Mouse (Mus musculus) testis, adult 2 months (tissue): ENCODE data around the gene Zfyve19.

Source experiments
- CTCF ChIP-seq: fragments of 200-500 bp; IDR thresholded peaks from 2 replicates; pipeline ENCODE4 v1.5.1; 2012; ENCODE audit warnings: low read depth, mild to moderate bottlenecking, inconsistent platforms, low read length, moderate library complexity; ENCODE audit not compliant: control insufficient read depth, insufficient read depth, insufficient replicate concordance
- POLR2A ChIP-seq: fragments of 200-500 bp; IDR thresholded peaks from 2 replicates; pipeline ENCODE4 v1.6.1; 2012; ENCODE audit warnings: low read depth, mild to moderate bottlenecking, inconsistent platforms, low read length, moderate library complexity; ENCODE audit not compliant: control insufficient read depth

- TF ChIP-seq CTCF: no peak
- no peak for TF ChIP-seq POLR2A
Measured at GRCm38 (mm10) chr2:119163999-119164398, 44.4 kb upstream of the Zfyve19 start.
